Mouse (Mus musculus): ENCODE results near the gene Olfr547. TPM values are rescaled to one million over a fixed set of nuclear protein-coding genes. Genes with fewer than 3 reads are reported as not detected.
"Not testable (repeated sequence)": the region's sequence is repeated elsewhere in the genome, so short reads cannot be mapped to it uniquely, and the experiment has no call there.

Gene Olfr547
- polyA plus RNA-seq (2014; fragmentation: Nextera tagmentation; extraction: Ambion mirVana), result not detected in 2 replicates

- no peaks in the 10 kb centered on the region for H3K27me3 ChIP-seq (ENCODE audit: control insufficient read depth, insufficient read depth, low read length)
- ATAC-seq (replicated peaks; ENCODE audit: insufficient number of reproducible peaks, low FRiP score, low TSS enrichment, low read depth) (no peak), DNase-seq (ENCODE audit: low spot score) (no peak)
- no peaks in the 10 kb centered on the region for H3K36me3 ChIP-seq (replicated peaks; ENCODE audit: control insufficient read depth, insufficient read depth, low read depth, low read length)
- 81% methylated on average over 1 of the region's 1 CpGs for WGBS
- H3K4me3 ChIP-seq (ENCODE audit: low read depth, low read length), result no peak within 1 kb of the TSS
- H3K4me2 ChIP-seq (ENCODE audit: low read depth, low read length), result no peak within 1 kb of the TSS
- H3K27ac ChIP-seq (replicated peaks; ENCODE audit: low read depth, low read length), result no peak within 1 kb of the TSS
- no peaks in the 10 kb centered on the region for H3K9me3 ChIP-seq (replicated peaks; ENCODE audit: control insufficient read depth, low read length)
- H3K9ac ChIP-seq (replicated peaks; ENCODE audit: low read length), result no peak within 1 kb of the TSS
- H3K4me1 ChIP-seq (ENCODE audit: control insufficient read depth, insufficient read depth, low read length), result no peaks in the 10 kb centered on the region
Measured at GRCm38 (mm10) chr7:102534449-102534848, at the start of gene Olfr547. TSS of gene Olfr547 (plus strand) at chr7:102534749.

DNA sequence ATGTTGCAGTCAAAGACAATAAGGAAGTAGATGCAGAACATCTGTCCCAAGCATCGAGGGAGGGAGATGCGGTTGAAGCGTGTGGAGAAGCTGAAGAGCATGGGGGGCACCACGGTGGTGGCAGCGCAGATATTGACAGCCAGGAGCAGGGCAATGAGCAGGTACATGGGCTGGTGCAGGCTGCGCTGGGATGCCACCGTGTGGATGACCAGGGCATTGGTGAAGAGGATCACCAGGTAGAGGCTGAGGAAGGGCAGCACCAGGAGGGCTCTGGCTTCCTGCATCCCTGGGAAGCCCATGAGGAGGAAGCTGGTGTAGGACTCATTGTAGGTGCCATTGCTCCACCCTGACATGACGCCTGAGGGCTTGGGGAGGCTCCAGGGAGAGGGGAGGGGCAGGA, 49.8 kb upstream of the Olfr547 start:
- WGBS, result 65% methylated on average over 6 of the region's 8 CpGs
- H3K4me1 ChIP-seq (ENCODE audit: control insufficient read depth, insufficient read depth, low read length); H3K27me3 ChIP-seq (ENCODE audit: control insufficient read depth, insufficient read depth, low read length); H3K9ac ChIP-seq (replicated peaks; ENCODE audit: low read length); H3K9me3 ChIP-seq (replicated peaks; ENCODE audit: control insufficient read depth, low read length); H3K36me3 ChIP-seq (replicated peaks; ENCODE audit: control insufficient read depth, insufficient read depth, low read depth, low read length); H3K27ac ChIP-seq (replicated peaks; ENCODE audit: low read depth, low read length); H3K4me3 ChIP-seq (ENCODE audit: low read depth, low read length); H3K4me2 ChIP-seq (ENCODE audit: low read depth, low read length); DNase-seq (ENCODE audit: low spot score): not testable (repeated sequence)
- 0 out of 2 replicates have a peak, but pooled peaks have one; percentile 32 for ATAC-seq (replicated peaks; ENCODE audit: insufficient number of reproducible peaks, low FRiP score, low TSS enrichment, low read depth)

DNA sequence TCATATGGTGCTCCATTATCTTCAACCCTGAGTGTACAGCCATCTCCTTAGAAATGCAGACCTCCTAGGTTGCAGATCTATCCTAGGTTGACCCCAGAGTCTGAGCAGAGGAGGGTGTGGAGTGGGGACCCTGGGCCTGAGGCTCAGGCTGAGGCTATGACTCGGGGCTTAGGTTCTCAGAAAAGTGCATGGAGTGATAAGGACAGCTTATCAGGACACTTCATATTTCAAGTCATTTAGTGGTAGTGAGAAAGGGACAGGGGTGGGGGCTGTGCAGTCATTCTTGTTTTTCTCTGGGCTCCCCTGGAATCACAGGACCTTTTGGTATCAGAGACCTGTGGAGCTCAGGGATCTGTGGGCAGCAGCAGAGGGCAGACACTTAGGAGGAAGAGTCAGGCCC, 48.4 kb upstream of the Olfr547 start:
- Histone ChIP-seq H3K9ac (replicated peaks; ENCODE audit: low read length) (no peak overlapping the region), H3K27ac (replicated peaks; ENCODE audit: low read depth, low read length) (no peak overlapping the region), H3K27me3 (ENCODE audit: control insufficient read depth, insufficient read depth, low read length) (no peaks in the 10 kb centered on the region), H3K36me3 (replicated peaks; ENCODE audit: control insufficient read depth, insufficient read depth, low read depth, low read length) (no peaks in the 10 kb centered on the region), H3K4me2 (ENCODE audit: low read depth, low read length) (no peak overlapping the region), H3K9me3 (replicated peaks; ENCODE audit: control insufficient read depth, low read length) (no peaks in the 10 kb centered on the region), H3K4me3 (ENCODE audit: low read depth, low read length) (no peak overlapping the region), H3K4me1 (ENCODE audit: control insufficient read depth, insufficient read depth, low read length) (no peaks in the 10 kb centered on the region)
- ATAC-seq (replicated peaks; ENCODE audit: insufficient number of reproducible peaks, low FRiP score, low TSS enrichment, low read depth), result no peak
- DNase-seq (ENCODE audit: low spot score), result no peak
- WGBS, result 80% methylated on average over 1 of the region's 1 CpGs

- DNase-seq (ENCODE audit: low spot score) (no peak), ATAC-seq (replicated peaks; ENCODE audit: insufficient number of reproducible peaks, low FRiP score, low TSS enrichment, low read depth) (no peak)
- no peak within 1 kb of the TSS for H3K9ac ChIP-seq (replicated peaks; ENCODE audit: low read length)
- 50% methylated on average over 1 of the region's 1 CpGs for WGBS
- H3K27me3 ChIP-seq (ENCODE audit: control insufficient read depth, insufficient read depth, low read length), result no peaks in the 10 kb centered on the region
- no peak within 1 kb of the TSS for H3K27ac ChIP-seq (replicated peaks; ENCODE audit: low read depth, low read length)
- H3K4me3 ChIP-seq (ENCODE audit: low read depth, low read length), result no peak within 1 kb of the TSS
- no peak within 1 kb of the TSS for H3K4me2 ChIP-seq (ENCODE audit: low read depth, low read length)
- no peaks in the 10 kb centered on the region for H3K36me3 ChIP-seq (replicated peaks; ENCODE audit: control insufficient read depth, insufficient read depth, low read depth, low read length)
- H3K4me1 ChIP-seq (ENCODE audit: control insufficient read depth, insufficient read depth, low read length), result no peaks in the 10 kb centered on the region
- no peaks in the 10 kb centered on the region for H3K9me3 ChIP-seq (replicated peaks; ENCODE audit: control insufficient read depth, low read length)
Measured at GRCm38 (mm10) chr7:102488161-102488560, 46.4 kb upstream of the Olfr547 start, which contains the start of gene Olfr544. TSS of gene Olfr544 (minus strand) at chr7:102488313.

GRCm38 (mm10) chr7:102494416-102494815, 40.1 kb upstream of the Olfr547 start:
- 59% methylated on average over 7 of the region's 7 CpGs for WGBS
- H3K4me3 ChIP-seq (ENCODE audit: low read depth, low read length); H3K9ac ChIP-seq (replicated peaks; ENCODE audit: low read length); H3K27ac ChIP-seq (replicated peaks; ENCODE audit: low read depth, low read length); H3K36me3 ChIP-seq (replicated peaks; ENCODE audit: control insufficient read depth, insufficient read depth, low read depth, low read length); H3K27me3 ChIP-seq (ENCODE audit: control insufficient read depth, insufficient read depth, low read length); H3K4me2 ChIP-seq (ENCODE audit: low read depth, low read length); H3K4me1 ChIP-seq (ENCODE audit: control insufficient read depth, insufficient read depth, low read length); H3K9me3 ChIP-seq (replicated peaks; ENCODE audit: control insufficient read depth, low read length); DNase-seq (ENCODE audit: low spot score): not testable (repeated sequence)
- ATAC-seq (replicated peaks; ENCODE audit: insufficient number of reproducible peaks, low FRiP score, low TSS enrichment, low read depth), result 0 out of 2 replicates have a peak, but pooled peaks have one; percentile 6

GRCm38 (mm10) chr7:102499473-102499872, 35.1 kb upstream of the Olfr547 start, which contains the start of gene Olfr545:
TSS of gene Olfr545 (minus strand) at chr7:102499573.
- WGBS, result 65% methylated on average over 3 of the region's 3 CpGs
- ATAC-seq (replicated peaks; ENCODE audit: insufficient number of reproducible peaks, low FRiP score, low TSS enrichment, low read depth) (no peak), DNase-seq (ENCODE audit: low spot score) (no peak)
- Histone ChIP-seq H3K27me3 (ENCODE audit: control insufficient read depth, insufficient read depth, low read length) (no peaks in the 10 kb centered on the region), H3K4me1 (ENCODE audit: control insufficient read depth, insufficient read depth, low read length) (no peaks in the 10 kb centered on the region), H3K9ac (replicated peaks; ENCODE audit: low read length) (no peak within 1 kb of the TSS), H3K4me3 (ENCODE audit: low read depth, low read length) (no peak within 1 kb of the TSS), H3K4me2 (ENCODE audit: low read depth, low read length) (no peak within 1 kb of the TSS), H3K36me3 (replicated peaks; ENCODE audit: control insufficient read depth, insufficient read depth, low read depth, low read length) (no peaks in the 10 kb centered on the region), H3K27ac (replicated peaks; ENCODE audit: low read depth, low read length) (no peak within 1 kb of the TSS), H3K9me3 (replicated peaks; ENCODE audit: control insufficient read depth, low read length) (no peaks in the 10 kb centered on the region)

DNA sequence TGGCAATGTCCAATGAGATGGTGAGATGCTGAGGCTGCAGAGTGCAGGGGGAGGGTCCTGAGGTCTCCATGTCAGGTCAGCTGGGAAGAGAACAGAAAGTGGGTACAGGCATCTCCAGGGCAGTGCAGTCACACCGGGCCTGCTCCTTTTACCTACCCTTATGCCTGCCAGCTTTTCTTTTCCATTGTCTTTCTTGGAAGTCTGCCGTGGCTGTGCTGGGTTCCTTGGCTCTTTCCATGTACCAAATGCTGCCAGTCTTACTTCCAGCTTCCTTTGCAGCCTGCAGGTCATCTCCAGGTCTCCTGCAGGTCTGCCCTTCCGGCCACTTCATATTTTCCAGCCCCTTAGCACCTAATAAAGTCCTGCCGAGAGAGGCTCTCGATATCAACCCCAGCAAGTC, 32.6 kb upstream of the Olfr547 start:
- Histone ChIP-seq H3K4me1 (ENCODE audit: control insufficient read depth, insufficient read depth, low read length) (no peaks in the 10 kb centered on the region), H3K9me3 (replicated peaks; ENCODE audit: control insufficient read depth, low read length) (no peaks in the 10 kb centered on the region), H3K27me3 (ENCODE audit: control insufficient read depth, insufficient read depth, low read length) (no peaks in the 10 kb centered on the region), H3K4me3 (ENCODE audit: low read depth, low read length) (no peak overlapping the region), H3K9ac (replicated peaks; ENCODE audit: low read length) (no peak overlapping the region), H3K36me3 (replicated peaks; ENCODE audit: control insufficient read depth, insufficient read depth, low read depth, low read length) (no peaks in the 10 kb centered on the region), H3K4me2 (ENCODE audit: low read depth, low read length) (no peak overlapping the region), H3K27ac (replicated peaks; ENCODE audit: low read depth, low read length) (no peak overlapping the region)
- DNase-seq (ENCODE audit: low spot score), result no peak
- WGBS, result 76% methylated on average over 5 of the region's 5 CpGs
- ATAC-seq (replicated peaks; ENCODE audit: insufficient number of reproducible peaks, low FRiP score, low TSS enrichment, low read depth), result no peak

DNA sequence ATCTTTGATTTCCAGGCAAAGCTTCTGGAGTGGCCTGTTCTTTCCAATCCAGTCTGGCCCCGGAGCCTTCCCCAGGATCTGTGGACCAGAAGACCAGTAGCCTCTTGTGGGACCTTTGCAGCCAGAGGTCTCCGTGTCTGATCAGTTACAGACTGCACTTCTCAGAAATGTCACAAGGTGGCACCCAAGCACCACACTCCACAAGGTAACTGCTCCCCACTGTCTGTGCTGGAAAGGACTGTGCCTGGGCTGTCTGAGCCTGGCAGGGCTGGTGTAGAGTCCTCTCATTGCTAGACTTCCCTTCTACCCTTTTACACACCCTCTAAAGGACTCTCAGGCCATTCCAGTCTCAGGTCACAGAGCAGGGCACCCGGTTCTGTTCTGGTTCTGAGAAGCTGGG, 27.7 kb upstream of the Olfr547 start:
- peak; percentile 79 for DNase-seq (ENCODE audit: low spot score)
- WGBS, result 56% methylated on average over 3 of the region's 3 CpGs
- Histone ChIP-seq H3K27ac (replicated peaks; ENCODE audit: low read depth, low read length) (no peak overlapping the region), H3K4me2 (ENCODE audit: low read depth, low read length) (no peak overlapping the region), H3K9ac (replicated peaks; ENCODE audit: low read length) (no peak overlapping the region), H3K4me1 (ENCODE audit: control insufficient read depth, insufficient read depth, low read length) (no peaks in the 10 kb centered on the region), H3K4me3 (ENCODE audit: low read depth, low read length) (no peak overlapping the region), H3K36me3 (replicated peaks; ENCODE audit: control insufficient read depth, insufficient read depth, low read depth, low read length) (no peaks in the 10 kb centered on the region), H3K27me3 (ENCODE audit: control insufficient read depth, insufficient read depth, low read length) (no peaks in the 10 kb centered on the region), H3K9me3 (replicated peaks; ENCODE audit: control insufficient read depth, low read length) (no peaks in the 10 kb centered on the region)
- ATAC-seq (replicated peaks; ENCODE audit: insufficient number of reproducible peaks, low FRiP score, low TSS enrichment, low read depth), result peak; percentile 69
